In the genomic region with DNA sequence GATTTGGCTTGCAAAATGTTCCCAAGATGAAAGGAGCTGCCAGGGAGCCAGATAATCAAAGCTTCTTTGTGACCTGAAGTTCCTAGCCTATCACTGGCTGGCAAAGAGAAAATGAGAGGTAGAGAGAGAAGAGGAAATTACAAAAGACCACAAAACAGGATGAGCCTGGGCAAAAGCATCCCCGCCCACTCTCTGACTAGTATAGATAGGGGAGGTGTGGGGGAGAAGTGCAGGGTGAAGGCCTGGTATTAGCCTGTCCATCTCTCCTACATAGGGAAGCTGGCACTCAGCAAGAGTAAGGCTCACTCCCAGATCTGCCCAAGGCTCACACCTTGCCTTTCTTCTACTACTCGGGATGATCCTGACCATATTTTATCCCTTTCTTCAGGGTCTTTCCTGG, we compare ENCODE assay signal across 20 mouse cellular contexts. TPM values are rescaled to one million over a fixed set of nuclear protein-coding genes. Genes with fewer than 3 reads are reported as not detected.
DNase-seq lines count a peak whose midpoint lies in the region; ATAC-seq and TF ChIP-seq lines count a peak whose summit lies in the region.
"Had no signal": no experiment of that assay in that cellular context is flagged by ENCODE, and none has a peak within 500 bp of the region (broad histone marks: within the 10 kb centered on the region; RNA-seq: fewer than 3 reads in every experiment).

No protein-coding gene starts in this region.

- H3K4me3 ChIP-seq in midbrain, embryonic 15.5 days: no peak overlapping the region
- H3K4me3 ChIP-seq in midbrain, embryonic 14.5 days (replicated peaks; ENCODE audit: low read depth, low read length): no peak overlapping the region
- H3K4me3 ChIP-seq in G1E (ENCODE audit: low read depth, low read length): no peak overlapping the region
- no peak overlapping the region for H3K4me3 ChIP-seq in layer of hippocampus, adult 2 months
- H3K4me3 ChIP-seq: embryonic facial prominence, embryonic 15.5 days; forebrain, embryonic 13.5 days; heart, embryonic 12.5 days had no signal

- no peak overlapping the region for H3K9ac ChIP-seq in midbrain, embryonic 15.5 days
- H3K9ac ChIP-seq in midbrain, embryonic 14.5 days (replicated peaks; ENCODE audit: low read length): no peak overlapping the region
- H3K9ac ChIP-seq: embryonic facial prominence, embryonic 15.5 days; forebrain, embryonic 13.5 days; heart, embryonic 12.5 days had no signal

- H3K27me3 ChIP-seq in midbrain, embryonic 15.5 days (replicated peaks): no peaks in the 10 kb centered on the region
- H3K27me3 ChIP-seq in midbrain, embryonic 14.5 days (ENCODE audit: control insufficient read depth, insufficient read depth, low read length): no peaks in the 10 kb centered on the region
- H3K27me3 ChIP-seq in G1E (ENCODE audit: insufficient read depth, low read length): peaks cover 22% of the 10 kb centered on the region
- H3K27me3 ChIP-seq: embryonic facial prominence, embryonic 15.5 days had no signal

- peaks cover 11% of the 10 kb centered on the region for H3K4me1 ChIP-seq in midbrain, embryonic 15.5 days
- H3K4me1 ChIP-seq in midbrain, embryonic 14.5 days (ENCODE audit: control insufficient read depth, insufficient read depth, low read length): 0 out of 2 replicates have a peak, but pooled peaks cover 2% of the 10 kb centered on the region
- peaks cover 5% of the 10 kb centered on the region; the same call in 1 of the 2 replicates for H3K4me1 ChIP-seq in G1E (ENCODE audit: insufficient read depth, low read depth, low read length)
- H3K4me1 ChIP-seq: embryonic facial prominence, embryonic 15.5 days; forebrain, embryonic 13.5 days; heart, embryonic 12.5 days had no signal

- H3K27ac ChIP-seq in midbrain, embryonic 15.5 days: 0 out of 2 replicates have a peak overlapping the region, but pooled peaks have one; percentile 53
- no peak overlapping the region for H3K27ac ChIP-seq in midbrain, embryonic 14.5 days (replicated peaks; ENCODE audit: low read depth, low read length)
- no peak overlapping the region for H3K27ac ChIP-seq in layer of hippocampus, adult 2 months
- H3K27ac ChIP-seq: embryonic facial prominence, embryonic 15.5 days; forebrain, embryonic 13.5 days had no signal

- no peak for TF ChIP-seq CTCF in G1E (IDR thresholded peaks at IDR 0.05; ENCODE audit: low read depth, low read length)
- TF ChIP-seq CTCF in layer of hippocampus, adult 2 months (conservative IDR thresholded peaks at IDR 0.05): no peak

- no peaks in the 10 kb centered on the region for H3K36me3 ChIP-seq in midbrain, embryonic 15.5 days (replicated peaks)
- no peaks in the 10 kb centered on the region for H3K36me3 ChIP-seq in midbrain, embryonic 14.5 days (ENCODE audit: control insufficient read depth, insufficient read depth, low read length)
- no peaks in the 10 kb centered on the region for H3K36me3 ChIP-seq in G1E (replicated peaks)
- H3K36me3 ChIP-seq: embryonic facial prominence, embryonic 15.5 days; heart, embryonic 12.5 days had no signal

- 73% methylated on average over 2 of the region's 2 CpGs for WGBS in midbrain, embryonic 15.5 days
- 45% methylated on average over 2 of the region's 2 CpGs for WGBS in midbrain, embryonic 14.5 days

- H3K9me3 ChIP-seq in midbrain, embryonic 15.5 days: no peaks in the 10 kb centered on the region
- H3K9me3 ChIP-seq in midbrain, embryonic 14.5 days (ENCODE audit: control insufficient read depth, low read length): no peaks in the 10 kb centered on the region
- no peaks in the 10 kb centered on the region for H3K9me3 ChIP-seq in G1E (replicated peaks)
- H3K9me3 ChIP-seq: embryonic facial prominence, embryonic 15.5 days; forebrain, embryonic 13.5 days; heart, embryonic 12.5 days had no signal

- H3K4me2 ChIP-seq in midbrain, embryonic 15.5 days: no peak overlapping the region
- H3K4me2 ChIP-seq in midbrain, embryonic 14.5 days (ENCODE audit: low read length): no peak overlapping the region
- H3K4me2 ChIP-seq: embryonic facial prominence, embryonic 15.5 days; forebrain, embryonic 13.5 days; heart, embryonic 12.5 days had no signal

- no peak for ATAC-seq in midbrain, embryonic 15.5 days (replicated peaks)
- no peak for ATAC-seq in midbrain, embryonic 14.5 days (ENCODE audit: low FRiP score, low TSS enrichment)
- 0 out of 2 replicates have a peak, but pooled peaks have one; percentile 22 for ATAC-seq in G1E (ENCODE audit: extremely low read depth, insufficient number of reproducible peaks, low FRiP score, poor library complexity, severe bottlenecking)
- peak; percentile 95 for ATAC-seq in common myeloid progenitor, adult 5-6 weeks (replicated peaks; ENCODE audit: low read depth, poor library complexity, severe bottlenecking)
- ATAC-seq in megakaryocyte-erythroid progenitor cell, adult 5-6 weeks (replicated peaks; ENCODE audit: low FRiP score, low TSS enrichment, poor library complexity, severe bottlenecking): peak; percentile 81
- ATAC-seq: forebrain, embryonic 13.5 days; intestine, embryonic 16.5 days had no signal

- no peak for DNase-seq in midbrain, embryonic 14.5 days
- DNase-seq in G1E (ENCODE audit: low spot score): no peak
- no peak for DNase-seq in c-Kit-positive CD71-positive TER-119-positive erythroid progenitor cells, embryonic 14.5 days (ENCODE audit: low spot score)
- DNase-seq in layer of hippocampus, adult 2 months (ENCODE audit: low spot score in 2 of 2): no peak
- DNase-seq: adrenal gland, postnatal 25 days; heart, postnatal 4 days; kidney, postnatal 14 days; lung, postnatal 14 days; thymus, adult 2 months had no signal

RNA-seq across cellular contexts. Expression of gene Mettl22, which starts 15.4 kb away (rescaled TPM):
- 57.2 and 63.7 TPM in 2 replicates for polyA plus RNA-seq in midbrain, embryonic 15.5 days (2015; fragmentation: Nextera tagmentation; extraction: Ambion mirVana)
- polyA plus RNA-seq in midbrain, embryonic 14.5 days (2014; fragmentation: Nextera tagmentation; extraction: Ambion mirVana): 44.4 and 73.1 TPM in 2 replicates
- total RNA-seq in G1E (2014; fragmentation: Nextera tagmentation) (44.5 and 50.3 TPM in 2 replicates), G1E (2017) (10.8 and 17.2 TPM in 2 replicates)
- 31.8 and 35.2 TPM in 2 replicates for polyA plus RNA-seq in G1E (2012)
- 16.2 and 19.4 TPM in 2 replicates for total RNA-seq in common myeloid progenitor, adult 5-6 weeks (2017)
- 27.1 and 47.9 TPM in 2 replicates for total RNA-seq in megakaryocyte-erythroid progenitor cell, adult 5-6 weeks (2014; fragmentation: Nextera tagmentation)
- 17.1 and 31.8 TPM in 2 replicates for total RNA-seq in megakaryocyte-erythroid progenitor cell, adult 5-6 weeks (2017)
- 10 to 100 TPM; 27.2 to 30.7 TPM for total RNA-seq in layer of hippocampus, adult 2 months (2021)

RNA-seq across cellular contexts. Expression of gene Tmem114, which starts 30.3 kb away (rescaled TPM):
- polyA plus RNA-seq in midbrain, embryonic 15.5 days (2015; fragmentation: Nextera tagmentation; extraction: Ambion mirVana): 0.27 and 0.40 TPM in 2 replicates
- polyA plus RNA-seq in midbrain, embryonic 14.5 days (2014; fragmentation: Nextera tagmentation; extraction: Ambion mirVana): not detected in 2 replicates
- total RNA-seq in G1E (2014; fragmentation: Nextera tagmentation) (not detected in 2 replicates), G1E (2017) (not detected in 2 replicates)
- polyA plus RNA-seq in G1E (2012): not detected in 2 replicates
- total RNA-seq in common myeloid progenitor, adult 5-6 weeks (2017): not detected in 2 replicates
- total RNA-seq in megakaryocyte-erythroid progenitor cell, adult 5-6 weeks (2014; fragmentation: Nextera tagmentation): not detected in 2 replicates
- not detected in 2 replicates for total RNA-seq in megakaryocyte-erythroid progenitor cell, adult 5-6 weeks (2017)
- total RNA-seq in layer of hippocampus, adult 2 months (2021): 1 to 10 TPM; 5.0 to 5.2 TPM
- total RNA-seq: adrenal gland, postnatal 25 days; gastrocnemius, adult 8-10 months; heart, postnatal 4 days; liver, adult 2 months; monocyte, adult 5-6 weeks; neutrophil, adult 5-6 weeks had no signal
- polyA plus RNA-seq: embryonic facial prominence, embryonic 15.5 days; forebrain, embryonic 13.5 days; heart, embryonic 12.5 days; intestine, embryonic 16.5 days; liver, adult 2 months had no signal

RNA-seq across cellular contexts. Expression of gene Abat, which starts 58.0 kb away (rescaled TPM):
- 68.6 and 69.4 TPM in 2 replicates for polyA plus RNA-seq in midbrain, embryonic 15.5 days (2015; fragmentation: Nextera tagmentation; extraction: Ambion mirVana)
- polyA plus RNA-seq in midbrain, embryonic 14.5 days (2014; fragmentation: Nextera tagmentation; extraction: Ambion mirVana): 44.2 and 51.2 TPM in 2 replicates
- not detected in 2 replicates for total RNA-seq in G1E (2014; fragmentation: Nextera tagmentation)
- total RNA-seq in G1E (2017): 0.11 and 0.12 TPM in 2 replicates
- polyA plus RNA-seq in G1E (2012): not detected in 2 replicates
- 0.41 TPM in 1 of 2 replicates, not detected in the other for total RNA-seq in common myeloid progenitor, adult 5-6 weeks (2017)
- not detected in 2 replicates for total RNA-seq in megakaryocyte-erythroid progenitor cell, adult 5-6 weeks (2014; fragmentation: Nextera tagmentation)
- 0.65 and 1.2 TPM in 2 replicates for total RNA-seq in megakaryocyte-erythroid progenitor cell, adult 5-6 weeks (2017)
- 100 to 1,000 TPM; 134 to 137 TPM for total RNA-seq in layer of hippocampus, adult 2 months (2021)
- total RNA-seq: monocyte, adult 5-6 weeks; neutrophil, adult 5-6 weeks had no signal

Comparison
In these comparisons a context has a peak if more than half of its experiments do, and no peak if none do; other contexts are left out.
1. ATAC-seq: peak in G1E (single experiment), common myeloid progenitor, adult 5-6 weeks (single experiment) and megakaryocyte-erythroid progenitor cell, adult 5-6 weeks (single experiment); none in midbrain, embryonic 15.5 days (single experiment) and midbrain, embryonic 14.5 days (single experiment).
2. RNA of gene Abat, which starts 58.0 kb away (total RNA-seq): 134 to 137 TPM in layer of hippocampus, adult 2 months; 0.65 to 1.2 TPM in megakaryocyte-erythroid progenitor cell, adult 5-6 weeks, 0.41 TPM in common myeloid progenitor, adult 5-6 weeks and 0.11 to 0.12 TPM in G1E; every median in the first group is over 10 times any median in the second.